Mouse (Mus musculus) G1E-ER4 (cell line): ENCODE measurements around the gene Slc37a2. TPM values are rescaled to one million over a fixed set of nuclear protein-coding genes. Genes with fewer than 3 reads are reported as not detected.

Experiments
- GATA1 ChIP-seq: IDR thresholded peaks from one replicate; pipeline ENCODE4 v1.8.0; 2012; ENCODE audit warnings: low read length, inconsistent platforms
- polyA plus RNA-seq: library from polyadenylated mRNA; stranded (reverse); fragments of >175 nt; gene quantifications from 2 replicates; pipeline ENCODE4 v1.2.3, GENCODE M21; 2012

The Slc37a2 gene
- polyA plus RNA-seq: 0.02 TPM in 1 of 2 replicates, not detected in the other

GRCm38 (mm10) chr9:37255149-37255888 lies at the start of gene Slc37a2:
TSS of gene Slc37a2 (minus strand) at chr9:37255738.
- no peak for TF ChIP-seq GATA1

GRCm38 (mm10) chr9:37301720-37302119 lies 46.2 kb upstream of the Slc37a2 start:
- TF ChIP-seq GATA1: no peak

- no peak for TF ChIP-seq GATA1
These were observed 40.0 kb upstream of the Slc37a2 start for GRCm38 (mm10) chr9:37295586-37295985.

GRCm38 (mm10) chr9:37266622-37267021 lies 11.1 kb upstream of the Slc37a2 start:
- no peak for TF ChIP-seq GATA1

- TF ChIP-seq GATA1: no peak
These were observed 319 bp upstream of the Slc37a2 start for GRCm38 (mm10) chr9:37255889-37256225.

- no peak for TF ChIP-seq GATA1
These were observed 917 bp downstream of the Slc37a2 start for GRCm38 (mm10) chr9:37254531-37255110.

- no peak for TF ChIP-seq GATA1
These were observed 4.9 kb downstream of the Slc37a2 start for GRCm38 (mm10) chr9:37250631-37251030.

GRCm38 (mm10) chr9:37249976-37250375 lies 5.6 kb downstream of the Slc37a2 start:
- no peak for TF ChIP-seq GATA1

GRCm38 (mm10) chr9:37248381-37248906 lies 7.1 kb downstream of the Slc37a2 start:
- TF ChIP-seq GATA1: no peak

GRCm38 (mm10) chr9:37247429-37247828 lies 8.1 kb downstream of the Slc37a2 start:
- no peak for TF ChIP-seq GATA1

GRCm38 (mm10) chr9:37245810-37246209 lies 9.7 kb downstream of the Slc37a2 start:
- no peak for TF ChIP-seq GATA1

GRCm38 (mm10) chr9:37245404-37245803 lies 10.1 kb downstream of the Slc37a2 start:
- no peak for TF ChIP-seq GATA1

GRCm38 (mm10) chr9:37244600-37244999 lies 10.9 kb downstream of the Slc37a2 start:
- TF ChIP-seq GATA1: no peak

- TF ChIP-seq GATA1: no peak
These were observed 12.8 kb downstream of the Slc37a2 start for GRCm38 (mm10) chr9:37242764-37243163.

GRCm38 (mm10) chr9:37235951-37236737 lies 19.4 kb downstream of the Slc37a2 start:
- TF ChIP-seq GATA1: no peak
